Mouse (Mus musculus) heart, adult 11 months (tissue): ENCODE results near the gene Lpp.

ENCODE experiments used
- DNase-seq: peaks from one replicate; pipeline ENCODE4 v3.0.0; 2022

Lpp gene

GRCm38 (mm10) chr16:24565311-24565710 lies 172.0 kb downstream of the Lpp start:
- DNase-seq = no peak

GRCm38 (mm10) chr16:24566277-24566676 lies 173.0 kb downstream of the Lpp start:
- DNase-seq = peak; percentile 92

- no peak for DNase-seq
These were observed 174.3 kb downstream of the Lpp start for GRCm38 (mm10) chr16:24567562-24567961.

- DNase-seq = no peak
These were observed 174.8 kb downstream of the Lpp start for GRCm38 (mm10) chr16:24568061-24568460.

DNA sequence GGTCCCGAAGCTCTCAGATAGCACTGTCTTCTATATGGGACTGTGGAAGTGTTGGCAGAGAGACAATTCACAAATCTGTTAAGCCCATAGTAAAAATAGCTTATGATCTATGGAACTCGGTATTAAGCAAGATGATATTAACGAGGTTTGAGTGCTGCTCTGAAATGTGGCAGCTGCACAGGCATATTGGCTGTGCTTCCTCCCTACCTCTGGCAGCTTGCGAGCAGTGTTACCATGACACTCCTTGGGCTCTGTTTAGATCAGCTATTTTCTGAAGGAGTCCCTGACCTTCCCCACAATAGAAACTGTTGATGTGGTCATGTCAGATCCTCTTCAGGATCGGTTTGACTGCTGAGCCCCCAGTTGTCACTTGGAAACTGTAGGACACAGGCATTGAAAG lies 176.4 kb downstream of the Lpp start:
- DNase-seq = peak; percentile 93

DNA sequence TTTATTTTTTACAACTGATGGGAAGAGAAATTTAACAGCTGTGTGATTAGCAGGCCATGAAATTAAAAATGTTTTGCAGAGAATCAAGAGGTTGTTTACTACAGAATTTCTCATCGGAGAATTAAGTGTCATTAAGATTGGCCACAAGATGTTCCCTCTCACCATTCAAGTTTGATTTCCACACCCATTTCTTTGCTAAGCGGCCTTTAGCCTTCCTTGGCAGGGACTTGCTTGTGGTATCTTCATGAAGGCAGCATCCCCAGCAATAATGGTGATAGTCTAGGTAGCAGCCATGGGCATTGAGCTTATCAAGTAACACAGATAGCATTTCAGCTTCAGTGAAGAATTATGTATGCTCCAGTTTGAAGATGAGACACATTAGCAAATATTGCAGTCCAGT lies 183.7 kb downstream of the Lpp start:
- DNase-seq = peak; percentile 76

DNA sequence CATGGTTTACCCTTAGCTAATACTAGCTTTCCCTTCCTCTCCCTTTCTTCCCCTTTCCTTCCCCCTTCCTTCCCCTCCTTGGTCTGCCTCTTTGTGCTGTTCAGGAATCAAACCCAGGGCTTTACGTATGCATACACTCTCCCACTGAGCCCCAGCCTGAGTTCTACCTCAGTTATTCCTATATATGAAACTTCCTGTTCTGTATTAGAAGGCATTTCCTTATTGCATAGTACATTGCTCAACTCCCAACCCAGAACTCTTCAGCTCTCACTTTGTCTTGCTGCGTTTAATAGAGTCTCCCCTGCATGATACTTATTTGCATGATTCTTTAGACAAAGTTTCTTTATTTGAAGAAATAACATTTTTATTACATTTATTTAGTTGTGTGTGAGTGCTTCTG lies 184.5 kb downstream of the Lpp start:
- DNase-seq = no peak

DNA sequence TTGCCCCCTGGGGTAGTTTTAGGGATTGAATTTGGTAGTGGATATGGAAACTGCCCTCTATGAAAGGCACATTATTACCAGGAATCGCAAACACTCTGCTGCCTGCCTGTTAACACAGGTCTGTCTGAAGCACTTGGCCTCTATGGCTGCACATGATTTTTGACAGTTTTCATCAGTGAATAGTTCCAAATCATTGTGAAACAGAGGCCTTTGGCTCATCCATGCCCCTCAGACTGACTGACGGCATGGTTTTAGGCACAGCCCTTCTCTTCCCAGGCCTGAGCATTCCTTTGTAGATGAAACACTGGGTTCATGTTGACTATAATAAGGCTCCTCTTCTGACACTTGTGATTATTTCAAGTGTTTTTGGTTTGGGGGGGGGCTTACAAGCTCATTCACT lies 189.5 kb downstream of the Lpp start:
- peak; percentile 85 for DNase-seq

DNA sequence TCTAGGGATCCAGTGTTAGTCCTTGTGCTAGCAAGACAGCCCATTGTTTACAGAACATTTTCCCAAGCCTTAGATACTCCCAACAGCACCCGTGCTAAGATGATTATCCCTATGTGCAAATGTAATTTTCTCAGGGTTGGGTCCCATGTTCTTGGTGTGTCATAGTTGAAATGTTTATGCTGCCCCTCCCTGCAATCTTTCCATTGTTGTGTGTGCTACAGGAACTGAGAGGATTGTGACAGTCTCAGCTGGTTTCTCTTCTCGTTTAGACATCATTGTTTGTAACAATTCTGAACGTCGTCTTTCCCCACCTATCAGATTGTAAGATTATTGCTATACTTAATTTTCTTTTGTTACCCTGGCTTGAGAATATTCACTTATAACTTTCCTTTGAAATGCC lies 200.2 kb downstream of the Lpp start:
- peak; percentile 88 for DNase-seq

- peak; percentile 55 for DNase-seq
These were observed 201.2 kb downstream of the Lpp start for GRCm38 (mm10) chr16:24594508-24594907.

DNA sequence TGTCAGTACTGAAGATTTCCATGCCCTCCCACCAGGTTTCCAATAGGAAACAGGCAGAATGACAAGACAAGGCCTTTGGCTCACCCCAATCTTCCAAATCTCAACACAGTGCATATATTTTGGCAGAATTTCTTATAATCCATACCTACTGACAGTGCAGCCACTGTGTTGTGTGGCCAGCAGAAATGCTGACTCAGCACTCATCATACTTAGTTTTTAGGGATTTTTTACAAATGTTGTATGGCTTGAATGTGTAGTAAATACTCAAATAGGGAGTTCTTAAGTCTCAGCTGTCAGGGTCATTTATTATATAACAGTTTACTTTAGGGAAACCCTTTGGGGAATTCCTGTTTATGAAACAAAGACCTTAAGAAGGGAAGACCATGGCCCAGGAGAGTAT lies 202.2 kb downstream of the Lpp start:
- DNase-seq = peak; percentile 22

- DNase-seq = peak; percentile 58
These were observed 205.3 kb downstream of the Lpp start for GRCm38 (mm10) chr16:24598567-24598966.

- DNase-seq = peak; percentile 31
These were observed 206.5 kb downstream of the Lpp start for GRCm38 (mm10) chr16:24599766-24600165.

DNA sequence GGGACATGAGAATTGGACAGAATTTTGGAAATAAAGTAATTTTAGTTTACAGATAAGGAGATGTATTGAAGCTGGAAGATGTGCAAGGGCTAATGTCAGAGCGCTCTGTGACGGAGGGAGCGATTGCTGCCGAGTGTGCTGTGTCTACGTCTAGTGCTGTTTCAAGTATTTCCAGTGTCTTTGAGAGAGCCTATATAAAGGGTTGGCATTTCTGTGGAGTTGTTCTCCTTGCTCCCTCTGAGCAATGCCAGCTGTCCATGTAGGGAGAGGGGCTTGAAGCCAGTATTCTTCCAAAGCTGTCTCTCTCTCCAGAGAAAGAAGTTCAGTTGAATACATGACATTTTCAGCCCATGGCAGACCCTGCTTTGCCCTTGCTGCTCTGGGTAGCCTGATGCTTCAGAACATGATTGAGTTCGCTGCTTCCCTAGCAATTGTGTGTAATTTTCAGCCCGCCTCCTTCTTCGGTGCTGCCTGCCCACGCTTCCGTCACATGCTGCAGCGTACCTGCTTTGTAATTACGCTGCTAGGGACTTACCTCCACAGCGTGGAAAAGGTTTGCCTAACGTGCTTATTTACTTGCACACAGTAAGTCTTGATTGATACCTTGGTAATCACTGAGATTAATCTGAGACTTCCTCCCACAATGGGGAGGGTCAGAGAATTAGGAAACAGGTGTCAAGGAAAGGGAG lies 207.1 kb downstream of the Lpp start:
- DNase-seq = peak; percentile 74

DNA sequence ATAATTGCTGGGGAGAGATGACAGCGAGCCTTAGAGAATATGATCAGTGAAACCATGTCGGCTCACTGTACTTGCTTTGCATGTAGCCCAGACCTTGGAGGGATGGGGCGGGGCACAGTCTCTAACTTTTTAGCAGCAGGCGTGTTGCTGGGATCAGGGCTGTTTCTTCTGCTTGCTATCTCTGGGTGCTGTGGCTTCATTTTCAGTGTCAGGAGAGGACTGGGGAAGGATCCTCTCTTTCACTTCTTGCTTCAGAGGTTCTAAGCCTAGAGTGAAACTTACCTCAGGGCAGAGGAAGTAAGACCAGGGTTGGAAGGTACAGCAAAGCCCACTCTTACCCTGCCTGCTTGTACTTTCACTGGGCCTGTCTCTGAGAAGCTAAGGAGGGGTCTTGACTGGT lies 210.0 kb downstream of the Lpp start:
- DNase-seq = peak; percentile 37

DNA sequence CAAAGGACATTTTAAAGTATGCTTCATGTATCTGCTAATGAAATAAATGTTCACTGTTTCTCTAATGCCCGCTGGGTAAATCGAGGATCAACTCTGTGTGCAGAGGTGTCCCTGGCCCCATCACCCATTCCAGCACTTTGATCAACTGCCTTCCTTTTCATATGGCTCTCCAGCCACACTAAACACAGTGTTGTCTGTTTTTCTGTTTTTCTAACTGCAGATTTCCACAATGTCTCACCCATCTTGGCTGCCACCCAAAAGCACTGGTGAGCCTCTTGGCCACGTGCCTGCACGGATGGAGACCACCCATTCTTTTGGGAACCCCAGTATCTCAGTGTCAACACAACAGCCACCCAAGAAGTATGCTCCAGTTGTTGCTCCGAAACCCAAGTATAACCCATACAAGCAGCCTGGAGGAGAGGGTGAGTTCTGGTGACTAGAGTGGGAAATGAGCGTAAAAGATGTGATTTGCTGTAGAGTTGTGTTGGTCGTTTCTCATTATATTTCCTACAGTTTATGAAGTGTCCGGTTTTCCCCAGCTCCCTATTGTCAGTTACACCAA lies 214.7 kb downstream of the Lpp start:
- DNase-seq = peak; percentile 79

- DNase-seq = no peak
These were observed 226.2 kb downstream of the Lpp start for GRCm38 (mm10) chr16:24619458-24619857.

- DNase-seq = peak; percentile 95
These were observed 226.7 kb downstream of the Lpp start for GRCm38 (mm10) chr16:24620021-24620420.

DNA sequence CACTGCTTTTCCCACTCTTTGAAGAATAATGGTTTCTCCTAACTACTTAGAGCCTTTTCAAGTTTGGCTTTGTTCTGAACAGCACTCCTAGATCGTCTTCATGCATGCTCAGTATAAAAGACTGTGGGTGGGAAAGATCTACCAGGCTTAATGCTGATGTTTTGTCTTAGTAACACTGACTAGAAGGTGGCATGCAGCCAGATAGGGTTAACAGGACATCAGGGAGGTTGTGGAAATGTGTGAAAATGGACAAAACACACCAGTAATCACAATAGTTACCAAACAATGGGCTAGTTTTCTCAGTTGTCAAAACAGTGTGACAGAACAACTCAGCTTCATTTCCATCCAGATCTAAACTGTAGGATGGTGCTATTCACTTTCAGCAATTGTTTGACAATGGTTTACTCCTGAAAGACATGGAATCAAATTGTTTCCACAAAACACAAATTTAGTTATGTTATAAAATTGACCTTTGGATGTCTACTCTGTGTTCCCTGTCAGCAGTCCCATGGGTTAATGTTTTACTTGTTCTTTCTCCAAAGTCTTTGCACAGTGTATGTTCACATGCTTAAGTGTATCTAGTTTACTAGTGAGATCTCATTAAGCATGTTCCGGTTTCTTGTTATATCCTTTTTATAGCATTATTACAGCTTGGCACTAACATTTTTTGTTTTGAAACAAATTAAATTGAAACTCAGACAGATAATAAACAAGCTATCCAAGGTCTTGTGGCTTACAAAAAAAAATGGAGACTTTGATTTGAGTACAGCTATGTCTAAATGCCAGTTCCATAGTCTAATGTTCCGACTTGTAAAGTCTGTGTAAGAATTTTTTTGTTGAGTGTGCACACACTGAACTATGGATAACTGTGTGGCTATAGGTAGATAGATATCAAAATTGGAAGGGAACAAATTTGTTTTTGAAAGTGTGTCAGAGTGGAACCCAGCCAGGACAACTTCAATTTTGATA lies 229.2 kb downstream of the Lpp start:
- no peak for DNase-seq

DNA sequence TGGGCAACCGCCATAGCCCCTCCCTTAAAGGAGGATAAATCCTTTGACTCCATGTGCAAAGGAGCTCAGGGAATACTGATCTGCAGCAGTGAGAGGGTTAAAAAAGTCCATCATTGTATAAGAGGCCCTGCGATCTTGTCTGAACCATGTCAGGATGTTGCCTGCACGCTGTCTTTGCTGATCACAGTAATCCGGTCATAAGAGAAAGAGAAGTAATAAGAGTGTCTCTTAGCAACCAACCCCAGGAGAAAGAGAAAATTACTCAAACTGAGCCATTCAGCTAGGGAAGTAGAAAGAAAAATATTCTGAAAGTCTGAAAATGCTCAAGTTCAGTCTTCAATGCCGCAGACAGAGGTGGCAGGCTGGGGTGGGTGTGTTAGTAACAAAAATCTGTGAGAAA lies 231.0 kb downstream of the Lpp start:
- peak; percentile 94 for DNase-seq

- DNase-seq = peak; percentile 93
These were observed 232.3 kb downstream of the Lpp start for GRCm38 (mm10) chr16:24625576-24625975.

- DNase-seq = peak; percentile 50
These were observed 235.5 kb downstream of the Lpp start for GRCm38 (mm10) chr16:24628779-24629178.
